Mouse (Mus musculus): ENCODE results near the gene Col4a4. TPM values are rescaled to one million over a fixed set of nuclear protein-coding genes. Genes with fewer than 3 reads are reported as not detected.

The Col4a4 gene
- total and polyA plus RNA-seq, 2 experiments from 2014 or later, result 0.53 to 0.89 TPM

DNA sequence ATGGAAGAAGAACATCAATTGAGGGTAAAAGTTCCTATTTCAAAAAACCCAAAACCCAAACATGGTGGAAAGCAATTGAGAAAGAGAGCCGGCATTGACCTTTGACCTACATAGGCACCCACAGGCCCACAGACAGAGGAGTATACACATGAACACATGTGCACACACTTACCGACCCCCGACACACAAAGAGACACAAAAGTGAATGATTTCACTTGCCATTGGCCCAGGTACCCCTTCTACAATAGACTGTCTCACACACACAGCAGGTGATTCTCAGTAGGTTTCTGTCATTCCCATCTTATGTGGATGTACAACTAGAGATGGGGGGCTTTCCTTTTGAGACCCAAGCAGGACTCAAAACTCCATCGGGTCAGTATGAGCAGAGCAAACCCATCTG is 110.8 kb downstream of the Col4a4 start:
- WGBS, result 79% methylated on average over 4 of the region's 4 CpGs
- no peak overlapping the region for H3K27ac ChIP-seq (ENCODE audit: low read depth)
- no peak overlapping the region for H3K4me3 ChIP-seq (ENCODE audit: low read depth, low read length)
- no peaks in the 10 kb centered on the region for H3K36me3 ChIP-seq (replicated peaks; ENCODE audit: control insufficient read depth, insufficient read depth, low read length)
- DNase-seq (ENCODE audit: low spot score) (no peak), ATAC-seq (ENCODE audit: insufficient read depth, low read depth) (no peak)
- TF ChIP-seq EP300 (IDR thresholded peaks at IDR 0.05; ENCODE audit: low read depth), result no peak
- H3K9ac ChIP-seq (replicated peaks; ENCODE audit: low read depth, low read length), result no peak overlapping the region
- no peaks in the 10 kb centered on the region for H3K9me3 ChIP-seq (replicated peaks; ENCODE audit: control insufficient read depth, low read length)
- H3K4me2 ChIP-seq (ENCODE audit: low read depth, low read length), result no peak overlapping the region
- H3K27me3 ChIP-seq (ENCODE audit: control insufficient read depth, insufficient read depth, low read length), result no peaks in the 10 kb centered on the region
- H3K4me1 ChIP-seq (ENCODE audit: control insufficient read depth, insufficient read depth), result no peaks in the 10 kb centered on the region

DNA sequence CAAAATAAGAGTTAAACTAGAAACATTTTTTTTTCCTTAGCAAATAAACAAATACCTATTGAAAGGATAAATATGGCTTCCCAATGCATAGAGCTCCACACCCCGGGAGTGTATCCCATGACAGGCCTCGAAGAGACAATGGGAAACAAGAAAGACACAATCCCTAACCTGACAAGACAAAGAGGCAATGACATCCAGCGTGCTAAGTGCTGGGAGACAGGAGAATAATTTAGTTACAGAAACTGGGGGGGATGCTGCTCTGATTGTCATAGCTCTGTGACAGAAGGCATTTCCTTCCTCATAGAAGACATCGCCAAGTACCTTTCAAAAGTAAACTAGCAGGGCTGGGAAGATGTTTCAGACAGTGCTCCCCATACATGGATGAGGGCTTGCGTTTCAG is 111.4 kb downstream of the Col4a4 start:
- H3K4me3 ChIP-seq (ENCODE audit: low read depth, low read length), result no peak overlapping the region
- TF ChIP-seq CTCF (IDR thresholded peaks at IDR 0.05; ENCODE audit: low read depth) (no peak), EP300 (IDR thresholded peaks at IDR 0.05; ENCODE audit: low read depth) (no peak)
- H3K4me2 ChIP-seq (ENCODE audit: low read depth, low read length), result no peak overlapping the region
- H3K9ac ChIP-seq (replicated peaks; ENCODE audit: low read depth, low read length), result no peak overlapping the region
- no peaks in the 10 kb centered on the region for H3K36me3 ChIP-seq (replicated peaks; ENCODE audit: control insufficient read depth, insufficient read depth, low read length)
- H3K4me1 ChIP-seq (ENCODE audit: control insufficient read depth, insufficient read depth), result no peaks in the 10 kb centered on the region
- ATAC-seq (ENCODE audit: insufficient read depth, low read depth) (no peak), DNase-seq (ENCODE audit: low spot score) (no peak)
- no peaks in the 10 kb centered on the region for H3K27me3 ChIP-seq (ENCODE audit: control insufficient read depth, insufficient read depth, low read length)
- no peaks in the 10 kb centered on the region for H3K9me3 ChIP-seq (replicated peaks; ENCODE audit: control insufficient read depth, low read length)
- WGBS, result 71% methylated on average over 5 of the region's 5 CpGs
- H3K27ac ChIP-seq (ENCODE audit: low read depth), result no peak overlapping the region

DNA sequence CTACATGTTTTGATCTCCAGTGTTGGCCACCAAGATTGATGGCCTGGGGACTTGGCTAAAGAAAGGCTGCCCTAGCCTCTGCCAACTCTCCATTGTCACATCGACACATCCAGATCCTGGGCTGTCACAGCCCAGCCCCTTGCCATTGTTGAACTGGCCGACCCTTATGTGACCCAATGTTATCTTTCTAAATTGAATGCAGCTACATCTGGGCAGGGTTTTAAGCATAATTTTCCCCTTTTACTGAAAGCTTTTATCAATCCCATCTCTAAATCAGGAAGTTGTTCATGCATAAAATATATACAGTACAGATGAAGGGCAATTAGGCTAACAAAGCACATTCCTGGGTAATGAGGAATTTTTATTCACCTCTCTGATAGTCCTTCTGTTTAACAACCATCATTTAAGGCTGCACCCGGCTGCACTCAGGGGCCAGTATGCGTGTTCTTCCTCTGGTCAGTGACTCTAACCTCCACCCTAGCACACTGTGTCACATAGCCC is 112.1 kb downstream of the Col4a4 start:
- no peak overlapping the region for H3K4me2 ChIP-seq (ENCODE audit: low read depth, low read length)
- WGBS, result 33% methylated on average over 4 of the region's 4 CpGs
- H3K36me3 ChIP-seq (replicated peaks; ENCODE audit: control insufficient read depth, insufficient read depth, low read length), result no peaks in the 10 kb centered on the region
- H3K9me3 ChIP-seq (replicated peaks; ENCODE audit: control insufficient read depth, low read length), result no peaks in the 10 kb centered on the region
- H3K4me1 ChIP-seq (ENCODE audit: control insufficient read depth, insufficient read depth), result no peaks in the 10 kb centered on the region
- no peak overlapping the region for H3K27ac ChIP-seq (ENCODE audit: low read depth)
- H3K4me3 ChIP-seq (ENCODE audit: low read depth, low read length), result no peak overlapping the region
- ATAC-seq (ENCODE audit: insufficient read depth, low read depth) (no peak), DNase-seq (ENCODE audit: low spot score) (no peak)
- TF ChIP-seq CTCF (IDR thresholded peaks at IDR 0.05; ENCODE audit: low read depth), result no peak
- no peak for TF ChIP-seq EP300 (IDR thresholded peaks at IDR 0.05; ENCODE audit: low read depth)
- no peaks in the 10 kb centered on the region for H3K27me3 ChIP-seq (ENCODE audit: control insufficient read depth, insufficient read depth, low read length)
- H3K9ac ChIP-seq (replicated peaks; ENCODE audit: low read depth, low read length), result no peak overlapping the region

DNA sequence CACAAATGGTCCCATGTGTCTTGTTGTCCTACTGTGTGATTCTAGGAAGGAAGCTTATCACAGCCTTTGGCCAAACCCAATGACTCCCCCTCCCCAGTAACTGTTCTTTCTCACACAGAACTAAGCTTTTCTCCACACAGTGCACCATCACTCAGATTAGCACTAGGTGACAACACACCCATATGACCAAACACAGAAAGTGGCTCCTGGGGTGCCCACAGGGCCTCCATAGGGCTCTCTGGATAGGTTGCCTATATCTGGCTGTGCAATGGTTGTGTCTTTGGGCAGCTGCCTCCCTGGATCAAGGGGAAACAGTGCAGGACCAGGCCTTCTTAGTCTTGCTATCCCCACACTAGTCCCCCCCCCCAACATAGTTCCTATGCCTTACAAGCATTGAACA is 113.2 kb downstream of the Col4a4 start:
- no peak overlapping the region for H3K4me2 ChIP-seq (ENCODE audit: low read depth, low read length)
- H3K4me1 ChIP-seq (ENCODE audit: control insufficient read depth, insufficient read depth), result no peaks in the 10 kb centered on the region
- no peak for ATAC-seq (ENCODE audit: insufficient read depth, low read depth)
- no peaks in the 10 kb centered on the region for H3K27me3 ChIP-seq (ENCODE audit: control insufficient read depth, insufficient read depth, low read length)
- no peaks in the 10 kb centered on the region for H3K9me3 ChIP-seq (replicated peaks; ENCODE audit: control insufficient read depth, low read length)
- no peak overlapping the region for H3K27ac ChIP-seq (ENCODE audit: low read depth)
- no peak overlapping the region for H3K9ac ChIP-seq (replicated peaks; ENCODE audit: low read depth, low read length)
- H3K36me3 ChIP-seq (replicated peaks; ENCODE audit: control insufficient read depth, insufficient read depth, low read length), result no peaks in the 10 kb centered on the region
- no peak overlapping the region for H3K4me3 ChIP-seq (ENCODE audit: low read depth, low read length)
- no peak for DNase-seq (ENCODE audit: low spot score)
- no peak for TF ChIP-seq CTCF (IDR thresholded peaks at IDR 0.05; ENCODE audit: low read depth)
- TF ChIP-seq EP300 (IDR thresholded peaks at IDR 0.05; ENCODE audit: low read depth), result no peak

DNA sequence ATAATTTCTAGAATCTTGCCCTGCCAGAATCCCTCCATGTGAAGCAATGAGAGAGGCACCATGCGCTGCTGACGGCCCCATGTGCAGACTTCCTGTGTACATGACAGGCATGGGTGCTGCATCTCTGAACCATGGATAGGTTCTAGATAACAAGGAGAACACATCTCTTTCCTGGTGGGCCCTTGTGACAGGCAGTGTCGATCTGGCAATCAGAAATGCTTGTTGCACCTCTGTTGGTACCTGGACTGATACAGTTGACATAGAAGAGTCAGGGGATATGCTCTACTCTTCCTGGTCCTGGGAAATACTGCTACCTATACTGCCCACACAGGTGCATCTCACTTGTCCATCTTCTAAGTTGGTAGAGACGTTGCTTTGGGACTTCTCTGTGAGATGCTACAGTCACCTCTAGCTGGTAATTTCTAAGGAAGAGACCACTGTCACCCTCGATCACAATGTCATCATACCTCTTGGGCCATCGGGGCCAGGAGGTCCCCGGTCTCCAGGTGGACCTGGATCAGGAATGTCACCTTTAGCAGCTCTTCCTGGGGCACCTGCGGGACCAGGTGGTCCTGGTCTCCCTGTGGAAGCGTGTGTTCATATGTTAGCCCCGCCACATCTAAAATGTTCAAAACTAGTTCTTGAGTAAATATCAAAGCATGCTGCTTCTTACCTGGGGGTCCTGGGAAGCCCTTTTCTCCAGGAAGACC is 116.0 kb downstream of the Col4a4 start:
- 86% methylated on average over 10 of the region's 10 CpGs for WGBS
- TF ChIP-seq EP300 (IDR thresholded peaks at IDR 0.05; ENCODE audit: low read depth), result no peak
- TF ChIP-seq CTCF (IDR thresholded peaks at IDR 0.05; ENCODE audit: low read depth), result no peak
- Histone ChIP-seq H3K9ac (replicated peaks; ENCODE audit: low read depth, low read length) (no peak overlapping the region), H3K4me1 (ENCODE audit: control insufficient read depth, insufficient read depth) (no peaks in the 10 kb centered on the region), H3K36me3 (replicated peaks; ENCODE audit: control insufficient read depth, insufficient read depth, low read length) (no peaks in the 10 kb centered on the region), H3K9me3 (replicated peaks; ENCODE audit: control insufficient read depth, low read length) (no peaks in the 10 kb centered on the region), H3K4me3 (ENCODE audit: low read depth, low read length) (no peak overlapping the region), H3K27me3 (ENCODE audit: control insufficient read depth, insufficient read depth, low read length) (no peaks in the 10 kb centered on the region), H3K27ac (ENCODE audit: low read depth) (no peak overlapping the region), H3K4me2 (ENCODE audit: low read depth, low read length) (no peak overlapping the region)
- DNase-seq (ENCODE audit: low spot score), result no peak
- no peak for ATAC-seq (ENCODE audit: insufficient read depth, low read depth)

DNA sequence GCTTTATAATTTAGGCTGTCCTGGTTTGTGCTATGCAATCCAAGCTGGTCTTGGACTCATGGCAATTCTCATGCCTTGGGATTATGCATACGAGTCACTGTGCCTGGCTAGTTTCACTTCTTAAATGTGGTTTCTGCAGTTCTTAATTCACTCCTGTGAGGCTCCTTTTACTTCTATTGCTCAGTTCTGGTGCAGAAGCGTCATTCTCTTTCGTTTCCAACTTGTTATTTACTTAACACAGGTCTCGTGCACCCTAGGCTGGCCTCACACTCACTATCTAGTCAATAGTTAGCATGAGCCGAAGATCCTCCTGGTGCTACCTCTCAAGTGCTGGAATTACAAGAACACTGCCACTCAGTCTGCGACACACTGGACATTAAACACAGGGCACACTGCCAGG is 117.8 kb downstream of the Col4a4 start:
- WGBS, result 48% methylated on average over 6 of the region's 6 CpGs
- TF ChIP-seq EP300 (IDR thresholded peaks at IDR 0.05; ENCODE audit: low read depth) (no peak), CTCF (IDR thresholded peaks at IDR 0.05; ENCODE audit: low read depth) (no peak)

More for the DNA sequence above, 117.8 kb downstream of the Col4a4 start:
- H3K27ac ChIP-seq (ENCODE audit: low read depth), result no peak overlapping the region
- no peak overlapping the region for H3K9ac ChIP-seq (replicated peaks; ENCODE audit: low read depth, low read length)
- no peaks in the 10 kb centered on the region for H3K9me3 ChIP-seq (replicated peaks; ENCODE audit: control insufficient read depth, low read length)
- no peak overlapping the region for H3K4me3 ChIP-seq (ENCODE audit: low read depth, low read length)
- H3K36me3 ChIP-seq (replicated peaks; ENCODE audit: control insufficient read depth, insufficient read depth, low read length), result no peaks in the 10 kb centered on the region
- H3K27me3 ChIP-seq (ENCODE audit: control insufficient read depth, insufficient read depth, low read length), result no peaks in the 10 kb centered on the region
- H3K4me2 ChIP-seq (ENCODE audit: low read depth, low read length), result no peak overlapping the region
- DNase-seq (ENCODE audit: low spot score) (no peak), ATAC-seq (ENCODE audit: insufficient read depth, low read depth) (no peak)
- no peaks in the 10 kb centered on the region for H3K4me1 ChIP-seq (ENCODE audit: control insufficient read depth, insufficient read depth)

Data from heart, postnatal 0 days (tissue).